Mouse (Mus musculus): ENCODE measurements around the gene Cox5b. TPM values are rescaled to one million over a fixed set of nuclear protein-coding genes. Genes with fewer than 3 reads are reported as not detected.
A peak's percentile ranks its signal among the peaks of the same experiment; 100 is the strongest.
"Not testable (repeated sequence)": the region's sequence is repeated elsewhere in the genome, so short reads cannot be mapped to it uniquely, and the experiment has no call there.

The Cox5b gene
- total RNA-seq (2021), result 100 to 1,000 TPM; 933 to 949 TPM
- long read RNA-seq, experiment 1, transcript Cox5b-204 (4 exons, 865 nt), result major isoform, 373 of 382 reads
- long read RNA-seq, experiment 1, partial matches to known transcripts, result 4 of 382 reads
- long read RNA-seq, experiment 1, other reads (novel, unspliced or antisense), result 4 of 382 reads
- long read RNA-seq, experiment 2, transcript Cox5b-204 (4 exons, 865 nt), result major isoform, 363 of 381 reads
- long read RNA-seq, experiment 2, partial matches to known transcripts, result 12 of 381 reads
- long read RNA-seq, experiment 2, other reads (novel, unspliced or antisense), result 4 of 381 reads

- peak; percentile 93 to 97 for DNase-seq (ENCODE audit: low spot score in 2 of 2)
Measured at GRCm38 (mm10) chr1:36691271-36692155, at the start of gene Cox5b. Cox5b (plus strand) TSS chr1:36691449.

DNA sequence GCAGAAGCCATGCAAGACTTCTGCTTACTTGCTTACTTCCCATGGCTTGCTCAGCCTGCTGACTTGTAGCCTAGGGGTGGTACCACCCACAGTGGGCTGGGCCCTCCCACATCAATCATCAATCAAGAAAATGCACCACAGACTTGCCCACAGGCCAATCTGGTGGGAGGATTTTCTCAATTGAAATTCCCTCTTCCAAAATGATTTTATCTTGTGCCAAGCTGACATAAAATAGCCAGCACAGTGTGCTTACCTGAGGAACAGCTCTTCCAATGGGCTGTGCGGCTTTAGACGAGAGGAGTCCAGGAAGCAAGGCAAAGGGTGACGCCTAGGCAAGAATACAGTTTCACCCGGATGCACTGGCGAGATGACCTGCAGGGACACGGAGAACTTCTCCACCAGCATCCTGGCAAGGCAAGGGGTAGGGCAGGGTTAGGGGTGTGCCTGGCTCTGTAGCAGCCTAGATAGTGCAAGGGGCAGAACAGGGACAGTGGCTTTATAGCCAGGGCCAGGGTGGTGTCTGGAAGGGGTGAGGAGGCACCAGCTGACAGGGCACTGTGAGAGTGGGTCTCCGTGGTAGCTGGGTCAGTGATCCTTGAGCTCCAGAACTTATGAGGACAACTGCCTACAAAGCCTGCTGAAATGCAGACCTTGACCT, 47.2 kb upstream of the Cox5b start:
- no peak for DNase-seq (ENCODE audit: low spot score in 2 of 2)

DNA sequence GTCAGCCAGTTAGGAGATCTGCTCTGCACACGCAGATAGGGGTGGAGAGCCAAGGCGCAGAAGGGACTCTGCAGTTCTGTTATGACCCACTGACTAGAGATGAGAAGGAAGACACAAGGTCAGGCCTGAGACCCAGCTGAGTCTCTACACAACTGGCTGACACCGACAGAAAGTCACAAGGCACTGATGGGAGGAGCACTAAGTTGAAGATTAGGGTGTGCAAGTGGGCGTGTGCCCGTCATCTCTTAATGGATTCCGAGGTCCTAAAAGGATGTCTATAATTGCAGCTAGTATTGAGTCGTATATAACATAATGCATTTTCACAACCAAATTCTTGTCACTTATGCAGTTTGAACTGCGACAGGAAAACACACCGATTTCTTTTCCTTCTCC, 46.6 kb upstream of the Cox5b start:
- DNase-seq (ENCODE audit: low spot score in 2 of 2), result no peak

GRCm38 (mm10) chr1:36646285-36646684, 45.0 kb upstream of the Cox5b start:
- DNase-seq (ENCODE audit: low spot score in 2 of 2), result no peak

DNA sequence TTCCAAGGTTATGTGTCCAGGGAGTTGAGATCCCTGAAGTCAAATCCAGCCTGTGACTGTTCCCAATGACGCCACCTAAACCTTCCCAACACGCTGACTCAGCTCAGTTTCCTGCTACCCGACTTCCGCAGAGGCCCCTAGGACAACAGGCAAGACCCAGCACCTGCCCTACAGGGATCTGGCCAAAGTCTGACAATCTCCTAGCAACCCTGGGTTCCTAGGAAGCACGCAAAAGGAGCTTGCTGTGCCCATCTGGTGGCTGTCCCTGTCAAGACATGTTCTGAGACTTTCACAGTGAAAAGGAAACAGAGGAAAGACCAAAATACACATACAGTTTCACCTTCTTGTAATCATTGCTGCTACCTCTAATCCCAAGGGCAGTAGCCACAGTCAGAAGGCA, 43.6 kb upstream of the Cox5b start:
- no peak for DNase-seq (ENCODE audit: low spot score in 2 of 2)

DNA sequence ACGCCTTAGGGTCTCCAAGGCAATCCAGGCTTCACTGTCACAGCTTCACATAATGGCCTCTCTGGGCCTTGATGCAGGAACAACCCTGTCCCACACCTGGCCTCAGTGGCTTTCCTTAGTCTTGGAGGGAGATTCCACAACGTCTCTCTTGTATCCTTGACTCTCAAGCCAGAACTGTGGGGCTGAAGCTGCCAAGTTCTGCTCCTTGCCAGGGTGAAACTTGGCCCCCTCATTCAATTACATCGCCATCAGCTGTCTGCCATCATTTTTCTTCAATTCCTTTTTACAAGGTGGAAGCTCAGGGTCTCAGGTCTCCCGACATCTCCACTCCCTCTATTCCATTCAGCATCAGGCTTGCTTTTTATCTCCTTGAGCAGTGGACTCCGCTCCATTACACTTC, 36.2 kb upstream of the Cox5b start:
- DNase-seq (ENCODE audit: low spot score in 2 of 2), result no peak

DNA sequence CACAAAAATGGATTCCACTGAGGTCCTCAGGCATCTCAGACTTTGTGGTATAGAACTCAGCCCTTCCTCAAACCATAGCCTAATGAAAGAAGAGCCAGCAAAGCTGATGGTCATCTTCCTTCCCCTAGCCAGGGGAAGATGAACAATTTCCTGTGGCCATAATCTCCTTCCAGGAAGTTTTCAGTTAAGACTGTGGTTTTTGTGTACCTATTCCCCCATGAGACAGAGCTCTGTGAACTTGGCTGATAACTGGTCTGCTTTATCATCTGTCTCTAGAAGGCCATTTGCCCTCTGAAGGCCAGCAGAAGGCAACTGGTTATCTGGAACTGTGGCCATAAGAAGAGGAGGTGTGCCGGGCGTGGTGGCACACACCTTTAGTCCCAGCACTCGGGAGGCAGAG, 35.0 kb upstream of the Cox5b start:
- no peak for DNase-seq (ENCODE audit: low spot score in 2 of 2)

- DNase-seq (ENCODE audit: low spot score in 2 of 2), result no peak
Measured at GRCm38 (mm10) chr1:36657658-36658415, 33.4 kb upstream of the Cox5b start.

- DNase-seq (ENCODE audit: low spot score in 2 of 2), result no peak
Measured at GRCm38 (mm10) chr1:36658621-36659399, 32.4 kb upstream of the Cox5b start.

DNA sequence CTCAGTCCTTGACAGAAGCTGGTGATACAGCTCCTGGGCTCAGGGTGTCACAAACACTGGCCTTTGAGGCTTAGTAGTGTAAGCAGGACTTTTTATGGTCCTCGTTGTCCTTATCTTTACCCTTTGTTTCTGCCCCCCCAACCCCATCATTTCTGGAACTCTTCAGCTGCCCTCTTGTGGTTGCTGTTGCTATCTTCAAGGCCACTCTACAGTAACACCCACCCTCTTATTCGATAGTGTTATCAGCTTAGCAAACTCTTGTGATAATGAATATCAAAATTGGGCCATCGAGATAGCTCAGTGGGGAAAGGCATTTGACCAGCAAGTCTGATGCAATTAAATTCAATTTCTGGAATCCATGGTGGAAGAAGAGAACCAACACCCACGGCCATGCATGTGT, 26.8 kb upstream of the Cox5b start:
- no peak for DNase-seq (ENCODE audit: low spot score in 2 of 2)

- DNase-seq (ENCODE audit: low spot score in 2 of 2), result no peak
Measured at GRCm38 (mm10) chr1:36665165-36665723, 26.0 kb upstream of the Cox5b start.

DNA sequence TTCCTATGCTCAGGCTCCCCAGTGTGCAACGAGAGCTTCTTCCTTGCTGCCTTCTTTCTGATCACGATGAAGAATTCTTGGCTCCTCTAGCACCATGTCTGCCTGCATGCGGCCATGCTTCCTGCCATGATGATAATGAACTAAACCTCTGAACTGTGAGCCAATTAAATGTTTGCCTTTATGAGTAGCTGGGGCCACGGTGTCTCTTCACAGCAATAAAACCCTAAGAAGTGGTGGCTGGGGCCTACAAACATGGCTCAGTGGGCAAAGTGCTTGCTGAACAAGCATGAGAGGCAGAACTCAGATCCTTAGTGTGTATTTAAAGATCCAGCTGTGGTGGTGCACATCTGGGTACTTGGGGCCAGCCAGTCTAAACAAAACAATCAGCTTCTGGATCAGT, 25.3 kb upstream of the Cox5b start:
- DNase-seq (ENCODE audit: low spot score in 2 of 2), result no peak

DNA sequence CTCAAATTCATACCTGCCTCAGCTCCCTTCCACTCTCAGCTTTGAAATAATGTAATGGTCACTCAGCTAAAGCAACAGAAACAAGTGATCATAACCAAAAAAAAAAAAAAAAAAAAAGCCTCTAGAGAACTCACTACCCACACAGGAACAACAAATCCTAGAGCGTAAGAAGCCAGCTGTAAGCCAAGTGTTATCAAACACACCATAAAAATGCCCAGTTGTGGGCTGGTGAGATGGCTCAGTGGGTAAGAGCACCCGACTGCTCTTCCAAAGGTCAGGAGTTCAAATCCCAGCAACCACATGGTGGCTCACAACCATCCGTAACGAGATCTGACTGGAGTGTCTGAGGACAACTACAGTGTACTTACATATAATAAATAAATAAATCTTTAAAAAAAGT, 23.2 kb upstream of the Cox5b start:
- not testable (repeated sequence) for DNase-seq (ENCODE audit: low spot score in 2 of 2)

GRCm38 (mm10) chr1:36670256-36670655, 21.0 kb upstream of the Cox5b start:
- no peak for DNase-seq (ENCODE audit: low spot score in 2 of 2)

DNA sequence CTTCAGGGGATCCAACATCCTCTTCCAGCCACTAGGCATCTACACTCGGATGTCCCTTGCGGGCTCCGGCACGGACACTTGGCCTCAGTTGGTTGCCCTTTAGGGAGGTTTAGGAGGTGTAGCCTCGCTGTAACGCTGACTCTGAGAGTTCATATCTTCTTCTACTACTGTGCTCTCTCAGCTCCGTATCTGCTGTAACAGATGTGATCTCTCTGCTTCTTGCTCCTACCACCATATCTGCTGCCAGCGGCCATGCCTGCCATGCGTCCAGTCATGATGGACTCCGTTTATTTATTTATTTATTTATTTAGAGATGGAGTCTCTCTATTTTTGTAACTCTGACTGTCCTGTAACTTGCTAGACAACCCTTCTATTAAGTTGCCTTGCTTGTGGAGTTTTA, 20.0 kb upstream of the Cox5b start:
- DNase-seq (ENCODE audit: low spot score in 2 of 2), result no peak

DNA sequence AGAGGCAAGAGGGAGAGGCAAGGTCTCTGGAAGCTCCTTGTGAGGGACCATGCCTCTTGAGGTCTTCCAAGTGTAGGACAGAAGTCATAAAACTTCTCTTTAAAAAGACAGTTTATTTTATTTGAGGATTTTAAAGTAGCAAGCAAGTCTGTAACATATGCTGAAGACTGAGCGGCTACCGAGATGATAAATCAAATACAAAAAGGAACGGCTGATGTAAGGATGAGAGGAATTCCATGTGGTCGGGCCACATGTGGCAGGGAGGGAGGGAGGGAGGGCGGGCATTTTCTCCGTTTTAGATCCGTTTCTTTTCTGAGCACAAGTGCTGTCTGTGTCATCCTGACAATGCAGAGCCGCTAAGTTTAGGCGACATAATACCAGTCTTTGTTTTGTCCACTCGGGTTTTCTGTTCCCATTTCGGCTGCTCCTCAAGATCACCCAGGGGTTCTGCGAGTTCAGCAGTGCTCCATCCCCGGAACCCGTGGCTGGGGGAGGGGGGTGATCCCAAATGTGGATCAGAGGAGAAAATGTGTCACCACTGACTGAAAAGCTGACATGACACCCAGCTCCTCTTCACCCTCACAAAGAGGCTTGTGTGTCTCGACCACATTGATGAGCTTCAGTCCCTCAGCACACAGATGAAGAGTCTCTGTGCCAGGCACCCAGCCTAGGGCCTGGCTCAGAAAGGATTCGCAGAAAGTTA, 18.4 kb upstream of the Cox5b start:
- no peak for DNase-seq (ENCODE audit: low spot score in 2 of 2)

GRCm38 (mm10) chr1:36674936-36675335, 16.3 kb upstream of the Cox5b start:
- no peak for DNase-seq (ENCODE audit: low spot score in 2 of 2)

DNA sequence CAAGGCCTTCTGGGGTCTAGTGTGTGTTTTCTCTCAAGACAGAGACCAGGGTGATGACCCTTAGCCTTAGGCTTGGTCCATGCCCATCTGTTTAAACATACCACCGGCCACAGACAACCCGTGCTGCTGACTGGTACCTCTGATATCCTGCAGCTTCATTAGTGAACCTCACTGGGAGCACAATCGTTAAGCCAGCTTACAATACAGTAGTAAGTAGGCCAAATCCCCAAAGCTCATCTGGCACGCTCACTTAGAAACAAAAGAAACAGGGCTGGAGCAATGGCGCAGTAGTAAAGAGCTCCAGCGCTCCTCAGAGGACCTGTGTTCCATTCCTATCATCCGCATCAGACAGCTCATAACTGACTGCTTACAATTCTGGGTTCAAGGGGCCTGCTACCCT, 10.4 kb upstream of the Cox5b start:
- no peak for DNase-seq (ENCODE audit: low spot score in 2 of 2)

DNA sequence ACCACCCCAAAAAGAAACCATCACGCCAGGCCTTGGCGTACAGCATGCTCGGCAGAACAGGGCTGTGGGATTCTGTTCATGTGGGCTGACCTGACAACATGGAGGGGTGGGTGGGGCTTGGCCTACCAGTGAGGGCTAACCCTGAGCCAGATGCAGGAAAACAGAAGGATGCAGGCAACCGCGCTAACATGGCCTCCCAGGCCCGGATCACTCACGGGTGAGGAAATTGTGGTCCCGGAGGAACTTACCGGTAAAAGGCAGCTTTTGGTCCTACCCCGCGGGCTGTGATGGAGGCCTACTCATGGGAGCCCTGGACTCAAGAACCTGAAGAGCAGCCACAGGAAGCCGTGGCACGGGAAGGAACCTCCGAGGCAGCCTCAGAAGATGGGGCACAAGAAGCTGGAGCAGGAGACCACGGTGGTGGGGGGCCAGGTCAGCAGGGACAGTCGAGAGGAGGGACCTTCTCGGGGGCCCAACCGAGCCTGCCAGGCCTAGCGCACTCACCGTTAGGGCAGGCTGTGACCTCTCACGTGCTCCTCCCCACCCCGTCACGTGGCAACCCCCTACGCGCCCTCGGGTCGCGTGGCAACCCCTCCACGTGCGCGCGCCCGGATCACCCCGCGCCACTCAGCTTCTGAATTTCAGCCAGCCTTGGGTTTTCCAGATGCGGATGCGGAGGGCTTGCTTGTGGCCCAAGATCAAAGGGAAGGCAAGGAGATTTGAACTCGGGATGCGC, 8.5 kb upstream of the Cox5b start, which contains the start of gene Fam178b:
TSS of gene Fam178b (minus strand) at position 564 of the 736 bp plus-strand sequence.
- DNase-seq (ENCODE audit: low spot score in 2 of 2), result no peak
